Mouse (Mus musculus) gastrocnemius, postnatal 25 days (tissue): ENCODE results near the gene Ehbp1l1. TPM values are rescaled to one million over a fixed set of nuclear protein-coding genes. Genes with fewer than 3 reads are reported as not detected.

ENCODE experiments used
- DNase-seq: peaks from one replicate; pipeline ENCODE4 v3.0.0; 2022
- total RNA-seq, 2 experiments: library from RNA; stranded (reverse); gene quantifications; 1 replicate in 1 of 2; 2 replicates in 1 of 2; pipeline ENCODE4 v1.2.3; 2021

Gene Ehbp1l1
- total RNA-seq, 2 experiments from 2014 or later, result 241 to 266 TPM

DNA sequence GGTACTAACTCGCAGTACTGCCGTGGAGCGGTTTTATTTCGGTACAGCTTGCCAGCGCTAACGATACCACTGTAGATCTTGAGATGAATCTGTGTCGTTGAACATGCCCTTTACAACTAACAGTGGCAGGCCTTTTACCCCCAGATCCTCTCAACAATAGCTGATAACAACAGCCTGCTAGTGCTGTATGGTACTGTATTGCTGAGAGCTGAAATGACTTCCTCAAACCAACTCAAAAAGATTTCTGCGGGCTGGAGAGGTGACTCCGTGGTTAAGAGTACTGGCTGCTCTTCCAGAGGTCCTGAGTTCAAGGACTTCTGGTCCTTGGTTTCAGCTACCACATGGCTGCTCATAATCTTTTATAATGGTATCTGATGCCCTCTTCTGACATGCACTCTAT lies 8.2 kb upstream of the Ehbp1l1 start:
- DNase-seq, result no peak

DNA sequence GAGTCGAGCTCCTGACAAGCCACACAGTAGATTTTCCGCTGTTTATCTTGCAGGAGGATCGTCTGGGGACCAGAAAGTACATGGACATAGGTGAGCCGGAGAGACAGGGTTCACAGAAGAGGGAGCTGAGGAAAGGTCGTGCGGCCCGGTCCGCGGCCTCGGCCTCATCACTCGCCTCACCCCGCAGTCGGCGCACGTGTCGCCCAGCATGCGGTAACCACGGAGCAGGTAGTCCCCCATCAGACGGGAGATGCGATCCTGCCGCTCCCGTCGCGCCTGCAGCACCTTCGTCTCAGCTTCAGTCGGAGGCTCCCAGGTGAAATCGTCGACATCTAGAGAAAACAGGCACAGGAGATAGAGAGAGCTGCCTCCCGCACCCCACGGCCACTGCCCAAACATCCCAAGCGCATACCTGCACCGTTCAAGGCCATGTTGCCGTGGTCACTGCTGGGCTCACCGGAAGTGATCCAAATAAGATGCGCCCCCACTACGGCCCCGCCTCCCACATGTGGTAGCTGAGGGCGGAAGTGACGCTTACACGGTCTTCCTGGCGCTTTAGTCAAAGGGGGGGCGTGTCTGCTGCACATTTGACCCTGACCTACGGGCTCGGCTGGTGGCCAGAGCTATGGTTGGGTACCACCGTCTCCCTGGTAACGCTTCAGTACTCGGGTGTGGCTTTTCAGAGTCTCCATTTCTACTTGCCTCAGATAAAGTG lies 5.3 kb upstream of the Ehbp1l1 start:
- DNase-seq, result peak; percentile 87

DNA sequence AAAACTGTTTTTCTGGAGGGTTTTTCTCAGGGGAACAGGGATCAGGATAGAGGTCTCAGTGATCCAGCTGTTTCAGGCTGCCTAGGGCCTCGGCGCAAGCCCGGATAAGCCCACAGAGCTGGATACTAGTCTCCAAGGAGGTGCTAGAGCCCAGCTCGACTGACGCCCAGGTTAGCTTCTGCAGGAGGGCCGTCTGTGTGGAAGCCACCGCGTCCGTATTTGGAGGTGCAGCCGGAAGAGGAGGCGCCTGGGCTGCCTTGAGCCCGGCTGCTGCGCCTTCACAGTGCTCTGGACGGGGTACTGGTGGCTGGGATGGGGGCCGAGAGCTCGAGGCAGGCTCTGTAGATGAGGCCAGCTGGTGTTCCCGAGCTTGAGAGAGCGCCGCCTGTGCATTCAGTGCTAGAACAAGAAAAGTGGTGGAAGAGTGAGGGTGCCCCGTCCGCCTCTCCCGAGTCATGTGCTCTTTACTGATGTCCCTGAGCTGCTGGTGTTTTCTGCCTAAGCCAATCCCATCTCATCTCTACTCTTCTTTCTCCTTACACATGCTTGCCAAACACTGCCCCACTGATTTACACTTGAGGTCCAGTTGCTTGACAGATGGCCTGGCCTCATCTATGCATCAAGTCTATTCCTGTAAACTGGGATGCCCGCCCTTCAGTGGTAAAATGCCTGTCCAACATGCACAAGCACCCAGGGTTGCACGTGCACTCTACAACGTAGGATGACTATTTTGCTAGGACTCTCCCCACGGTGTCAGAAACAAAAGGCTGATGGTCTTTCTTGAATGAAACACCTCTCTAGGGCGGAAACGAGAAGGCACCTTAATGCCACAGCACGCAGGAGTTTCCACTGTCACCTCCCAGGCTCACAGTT lies 4.4 kb upstream of the Ehbp1l1 start:
- no peak for DNase-seq

DNA sequence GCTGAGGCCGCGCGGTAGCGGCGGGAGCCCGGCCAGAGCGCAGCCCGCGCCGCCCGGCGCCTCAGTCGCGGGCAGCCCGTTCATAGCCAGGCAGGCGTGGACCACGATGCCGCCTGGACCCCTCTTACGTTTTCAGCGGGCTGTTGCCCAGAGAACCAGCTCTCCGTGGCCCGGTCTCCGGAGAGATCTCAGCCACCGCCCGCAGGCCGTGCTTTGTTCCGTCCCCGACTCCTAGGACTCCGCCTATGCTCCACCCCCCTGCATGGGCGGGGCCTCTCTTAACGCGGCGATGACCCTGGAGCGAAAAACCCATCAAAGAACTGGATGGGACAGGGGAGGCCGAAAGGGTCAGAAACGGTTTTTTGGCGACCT lies 3.3 kb upstream of the Ehbp1l1 start, which contains the start of gene Fam89b:
Gene Fam89b, minus strand, starts transcription at position 210 of the 372 bp plus-strand sequence.
- peak; percentile 88 for DNase-seq

DNA sequence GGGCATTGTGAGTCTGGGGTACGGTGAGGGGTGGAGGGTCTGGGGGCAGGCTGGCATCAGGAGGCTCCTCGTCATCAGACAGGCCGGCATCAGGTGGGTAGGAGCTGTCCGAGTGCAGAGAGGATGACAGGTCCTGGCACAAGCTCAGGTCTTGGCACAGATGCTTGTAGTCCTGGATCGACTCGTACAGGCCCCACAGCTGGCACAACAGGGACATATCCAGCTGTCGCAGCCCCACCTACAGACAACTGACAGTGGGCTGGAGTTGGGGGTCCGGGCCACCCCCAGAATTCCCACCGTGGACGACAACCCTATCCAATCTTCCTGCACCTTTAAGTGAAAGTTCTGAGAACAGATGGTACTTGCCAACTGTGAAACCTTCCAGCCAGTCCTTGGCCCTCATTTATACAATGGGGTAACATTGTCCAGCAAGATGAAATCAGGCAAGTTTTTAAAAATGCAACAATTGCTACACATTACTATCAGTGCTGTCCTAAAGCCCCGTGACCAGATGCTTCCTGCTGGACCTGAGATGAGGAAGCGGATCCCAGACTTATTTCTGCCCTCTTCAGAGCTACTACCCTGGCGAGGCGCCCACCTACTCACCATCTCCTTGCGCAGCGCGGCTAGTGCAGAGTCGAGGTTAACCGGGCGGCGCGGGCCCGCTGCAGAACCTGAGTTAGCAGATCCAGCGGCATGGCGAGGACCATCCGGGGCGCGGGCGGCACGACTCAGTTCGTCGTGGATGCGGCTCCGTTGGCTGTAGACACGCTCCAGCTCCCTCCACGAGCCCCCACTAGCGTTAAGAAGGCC lies 2.7 kb upstream of the Ehbp1l1 start:
- peak; percentile 62 for DNase-seq

DNA sequence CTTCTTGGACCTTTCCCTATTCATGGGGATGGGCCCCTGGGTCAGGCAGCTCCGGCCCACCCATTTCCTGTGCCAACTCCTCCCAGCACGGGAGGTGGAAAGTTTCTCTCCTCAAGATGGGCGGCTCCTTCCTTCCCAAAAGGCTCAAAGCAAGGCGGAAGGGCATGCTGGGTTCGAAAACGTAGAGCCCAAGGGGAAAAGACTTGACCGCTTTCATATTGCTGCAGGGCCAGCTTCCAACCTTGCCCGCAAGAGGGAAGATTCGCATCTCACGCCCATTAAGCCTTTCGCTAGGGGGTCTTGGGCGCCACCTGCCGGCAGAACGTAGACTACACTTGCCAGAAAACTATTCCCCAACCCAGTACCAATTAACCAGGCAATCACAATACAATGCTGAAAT lies 1.6 kb upstream of the Ehbp1l1 start:
- peak; percentile 83 for DNase-seq

DNA sequence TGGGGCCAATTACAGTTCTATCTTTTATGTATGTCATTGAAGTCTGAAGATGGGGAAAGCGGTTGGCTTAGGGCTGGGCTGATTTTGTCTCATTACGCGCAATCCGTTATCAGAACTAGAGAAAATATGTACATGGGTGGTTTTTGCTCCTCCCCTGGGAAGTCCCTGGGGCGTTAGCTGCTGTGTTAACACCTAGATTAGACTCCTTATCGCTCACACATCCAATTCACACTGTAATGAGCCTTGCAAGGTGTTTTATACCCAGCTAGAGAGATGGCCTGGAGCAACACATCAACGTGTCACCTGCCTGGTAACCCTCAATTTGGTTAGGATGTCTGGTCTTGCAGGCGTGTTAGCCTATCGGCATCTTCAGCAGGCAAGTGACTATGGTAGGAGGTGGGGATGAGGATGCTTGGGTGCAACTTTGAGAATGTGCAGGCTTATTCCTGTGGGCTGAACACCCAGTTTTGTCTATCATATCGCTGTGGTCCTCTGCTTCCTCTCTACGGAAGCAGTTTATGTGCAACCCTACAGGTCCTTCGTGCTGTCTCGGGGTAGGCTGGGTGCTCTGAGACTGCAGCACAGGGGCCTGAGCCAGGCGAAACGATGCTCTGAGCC lies 953 bp upstream of the Ehbp1l1 start:
- no peak for DNase-seq

DNA sequence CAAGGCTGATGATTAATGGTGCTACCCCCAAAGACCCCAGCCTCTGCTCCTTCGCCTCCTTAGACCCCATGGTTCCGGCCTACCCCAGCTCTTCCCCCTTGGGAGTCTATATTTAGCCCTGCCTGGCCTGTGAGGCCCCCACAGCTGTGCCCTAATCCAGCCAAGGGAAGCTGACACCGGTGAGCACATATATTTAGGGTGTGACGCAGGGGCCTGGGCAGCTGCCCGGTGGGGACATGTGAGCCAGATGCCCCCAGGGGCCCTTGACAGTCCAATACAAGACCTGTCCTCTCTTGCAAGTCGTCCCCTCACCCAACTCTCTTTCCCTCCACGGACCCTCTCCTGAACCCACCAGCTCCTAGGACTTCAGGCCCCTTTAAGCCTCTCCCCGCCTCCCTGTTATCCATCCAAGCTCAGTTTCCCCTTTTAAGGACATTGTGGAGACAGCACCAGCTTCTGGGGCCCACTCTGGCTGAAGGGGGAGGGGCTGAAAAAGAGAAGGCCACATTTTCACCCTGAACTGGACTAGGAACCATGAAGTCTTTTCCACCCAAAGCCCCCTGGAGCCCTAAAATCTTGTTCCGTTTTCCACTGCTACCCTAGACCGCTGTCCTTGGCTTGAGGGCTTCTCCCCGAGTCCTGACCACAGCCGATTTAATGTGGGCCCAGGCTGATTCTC lies 949 bp downstream of the Ehbp1l1 start:
- DNase-seq, result peak; percentile 89

DNA sequence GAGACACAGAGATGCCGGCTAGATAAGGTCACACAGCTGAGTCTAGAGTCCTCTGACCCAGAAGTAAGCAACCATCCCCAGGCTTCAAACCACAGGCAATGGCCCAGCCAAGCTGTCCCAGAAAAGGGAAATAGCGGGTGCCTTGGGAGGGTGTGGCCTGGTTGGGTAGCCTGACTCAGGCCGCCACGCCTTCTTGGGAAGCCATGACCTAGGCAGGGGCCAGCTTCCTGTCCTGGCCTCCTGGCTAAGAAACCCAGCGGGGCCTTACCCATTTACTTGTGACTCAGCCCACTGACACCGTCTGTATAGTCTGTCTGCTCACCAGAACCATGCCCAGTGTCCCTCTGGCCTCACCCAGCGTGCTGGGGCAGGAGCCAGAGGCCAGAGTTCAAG lies 1.6 kb downstream of the Ehbp1l1 start:
- peak; percentile 91 for DNase-seq

DNA sequence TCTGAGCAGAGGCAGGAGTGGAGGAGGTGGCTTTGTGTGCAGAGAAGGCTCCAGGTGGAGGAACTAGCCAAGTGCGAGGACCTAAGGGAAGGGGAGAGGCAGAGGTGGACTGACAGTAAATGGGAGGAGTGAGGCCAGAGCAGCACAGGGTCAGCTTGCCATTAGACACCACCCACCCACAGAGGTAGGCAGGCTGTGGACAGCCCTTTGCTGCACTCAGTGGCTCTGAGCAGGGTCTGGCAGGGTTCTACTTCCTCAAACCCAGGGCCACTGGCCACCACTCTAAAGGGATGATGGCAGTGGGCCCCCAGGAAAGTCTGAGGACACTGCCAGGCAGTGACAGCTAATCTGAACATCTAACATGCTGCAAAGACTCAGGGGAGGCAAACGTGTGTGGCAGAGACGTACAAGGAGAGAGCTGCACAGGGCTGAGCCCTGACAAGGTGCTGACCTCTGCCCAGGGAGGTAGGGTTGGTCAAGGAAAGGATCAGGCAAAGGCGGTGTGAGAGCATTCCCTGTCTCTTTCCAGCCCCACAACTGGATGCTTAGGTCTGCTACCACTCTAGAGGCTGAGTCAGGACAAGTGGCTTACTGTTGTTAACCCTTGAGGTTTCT lies 2.1 kb downstream of the Ehbp1l1 start:
- DNase-seq, result no peak

DNA sequence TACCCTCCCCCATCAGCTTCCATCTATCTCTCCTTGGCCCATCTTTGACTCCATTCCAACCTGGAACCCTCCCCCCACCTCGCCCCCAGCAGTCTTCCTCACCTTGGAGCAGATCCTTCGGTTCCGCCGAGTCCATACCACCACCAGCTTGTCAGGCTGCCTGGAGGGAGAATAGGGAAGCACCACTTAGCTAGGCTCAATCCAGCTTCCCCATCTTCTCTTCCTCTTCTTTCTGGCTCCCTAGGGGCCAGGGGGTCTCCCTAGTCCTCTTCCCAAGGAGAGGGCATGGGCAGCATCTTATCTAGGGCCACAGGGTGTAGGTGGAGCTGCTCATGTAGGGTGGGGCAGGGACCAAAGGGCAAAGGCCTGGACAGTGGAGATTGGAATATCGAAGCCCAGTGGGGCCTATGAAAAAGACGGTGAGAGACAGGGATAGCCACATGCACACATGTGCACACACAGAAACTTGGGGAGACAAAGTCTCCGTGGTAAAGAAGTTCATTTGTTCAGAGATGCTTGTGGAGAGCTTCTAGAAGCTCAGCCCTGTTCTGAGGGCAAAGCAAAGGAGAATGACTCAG lies 3.2 kb downstream of the Ehbp1l1 start:
- DNase-seq, result no peak

DNA sequence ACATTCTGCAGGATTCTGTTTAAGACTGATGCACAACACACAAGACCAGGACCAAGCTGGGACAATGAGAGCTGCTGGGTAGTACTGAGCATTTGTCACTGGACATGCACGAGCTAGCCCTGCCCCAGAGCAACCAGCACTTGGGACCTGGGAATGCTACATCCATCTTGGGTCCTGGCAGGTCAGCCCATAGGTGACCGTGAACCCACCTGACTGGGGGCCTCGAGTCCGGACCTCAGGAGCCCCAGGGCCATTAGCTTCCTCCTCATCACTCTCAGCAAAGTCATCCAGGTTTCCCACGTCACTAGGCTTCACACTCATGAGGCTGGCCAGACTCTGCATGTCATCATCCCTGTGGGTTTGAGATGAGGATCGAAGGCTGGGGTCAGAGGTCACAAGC lies 4.9 kb downstream of the Ehbp1l1 start:
- no peak for DNase-seq

DNA sequence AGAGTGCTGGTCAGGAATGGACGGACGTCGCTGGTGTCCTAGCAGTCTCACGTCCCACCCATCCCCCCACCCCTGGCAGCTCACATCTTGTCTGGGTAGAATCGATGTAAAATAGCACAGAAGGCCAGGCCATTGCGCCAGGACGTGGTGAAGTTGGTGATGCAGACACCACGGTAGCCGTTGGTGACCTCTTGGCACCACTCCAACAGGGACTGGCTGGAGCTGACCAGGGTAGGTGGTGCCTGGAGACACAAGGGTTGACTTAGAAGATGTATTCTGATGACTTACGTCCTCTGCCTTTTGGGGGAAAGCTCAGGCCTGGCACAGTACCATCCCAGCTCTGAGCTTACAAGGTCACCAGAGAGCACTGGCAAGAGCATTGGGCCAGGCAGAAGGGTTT lies 9.2 kb downstream of the Ehbp1l1 start:
- no peak for DNase-seq

DNA sequence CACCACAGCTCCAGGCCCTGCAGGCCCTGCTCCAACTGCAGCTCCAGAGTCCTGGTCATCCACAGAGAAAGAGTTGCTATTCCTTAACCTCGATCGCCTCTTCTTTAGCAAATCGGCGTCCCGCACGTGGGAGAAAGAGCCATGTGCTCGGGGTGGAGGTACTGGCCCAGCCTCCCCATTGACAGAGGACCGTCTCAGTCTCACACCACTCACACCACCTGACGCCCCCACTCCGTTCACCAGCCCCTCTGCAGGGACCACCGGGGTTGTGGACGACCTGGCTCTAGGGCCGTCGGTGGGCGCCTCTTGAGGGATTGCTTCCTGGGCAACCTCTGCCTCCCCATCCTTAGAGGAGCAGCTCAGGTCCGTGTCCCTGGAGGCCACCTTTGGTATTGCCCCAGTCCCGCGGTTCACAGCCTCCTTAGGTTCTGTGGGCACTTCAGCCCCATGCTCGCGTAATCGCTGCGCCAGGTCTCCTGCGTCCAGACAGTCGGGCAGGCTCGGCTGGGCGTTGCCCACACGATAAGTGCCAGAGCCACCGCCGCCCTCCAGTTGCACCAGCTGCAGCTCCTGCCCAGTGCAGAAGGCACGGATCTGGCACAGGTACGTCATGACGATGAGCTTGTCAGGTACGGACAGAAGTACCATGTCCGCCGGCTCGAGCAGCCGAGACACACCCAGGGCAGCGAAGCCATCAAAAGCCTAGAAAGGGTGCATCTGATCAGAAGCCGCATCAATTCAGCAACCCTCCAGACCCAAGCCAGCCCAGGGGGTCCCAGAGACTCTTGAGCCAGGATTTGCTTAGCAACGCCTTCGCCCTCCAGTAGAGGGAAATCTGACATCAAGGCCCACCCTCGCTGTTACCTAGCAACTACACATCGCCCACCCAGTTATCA lies 10.1 kb downstream of the Ehbp1l1 start:
- DNase-seq, result no peak

DNA sequence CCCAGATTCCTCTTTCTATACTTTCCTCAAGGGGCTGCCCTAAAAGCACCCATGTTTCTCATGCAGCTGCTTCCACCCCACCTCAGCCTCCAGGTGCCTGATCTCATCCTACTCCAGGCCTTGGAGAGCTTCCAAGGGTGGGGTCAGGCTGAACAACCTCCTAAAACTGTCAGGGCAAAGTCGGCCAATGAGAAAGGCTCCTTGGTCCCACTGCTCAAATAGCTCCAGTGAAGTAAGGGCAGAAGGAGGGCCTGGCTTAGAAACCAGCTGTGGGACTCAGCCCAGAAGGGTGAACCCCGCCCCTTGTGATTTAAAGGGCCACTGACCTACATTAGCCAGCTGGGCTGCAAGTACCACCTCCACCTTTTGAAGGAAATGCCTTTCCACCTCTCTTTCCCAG lies 12.4 kb downstream of the Ehbp1l1 start:
- DNase-seq, result peak; percentile 85

DNA sequence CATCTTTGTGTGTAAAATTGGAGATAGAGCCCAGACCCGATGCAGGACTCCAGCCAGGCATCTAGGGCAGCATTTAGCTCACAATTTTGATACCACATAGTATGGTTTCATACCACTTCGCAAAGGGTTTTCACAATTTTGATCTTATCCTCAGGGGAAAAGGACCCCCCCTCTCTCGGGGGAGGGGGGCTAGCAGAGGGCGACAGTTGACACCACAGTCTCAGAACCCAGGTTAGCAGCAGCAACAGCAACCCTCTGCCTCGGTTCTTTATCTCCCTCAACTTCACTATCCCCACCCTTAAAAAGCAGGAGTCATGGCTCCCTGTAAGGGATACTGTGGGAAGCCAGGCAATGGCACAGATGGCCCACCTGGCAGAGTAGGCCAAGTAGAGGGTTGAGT lies 12.9 kb downstream of the Ehbp1l1 start:
- no peak for DNase-seq

DNA sequence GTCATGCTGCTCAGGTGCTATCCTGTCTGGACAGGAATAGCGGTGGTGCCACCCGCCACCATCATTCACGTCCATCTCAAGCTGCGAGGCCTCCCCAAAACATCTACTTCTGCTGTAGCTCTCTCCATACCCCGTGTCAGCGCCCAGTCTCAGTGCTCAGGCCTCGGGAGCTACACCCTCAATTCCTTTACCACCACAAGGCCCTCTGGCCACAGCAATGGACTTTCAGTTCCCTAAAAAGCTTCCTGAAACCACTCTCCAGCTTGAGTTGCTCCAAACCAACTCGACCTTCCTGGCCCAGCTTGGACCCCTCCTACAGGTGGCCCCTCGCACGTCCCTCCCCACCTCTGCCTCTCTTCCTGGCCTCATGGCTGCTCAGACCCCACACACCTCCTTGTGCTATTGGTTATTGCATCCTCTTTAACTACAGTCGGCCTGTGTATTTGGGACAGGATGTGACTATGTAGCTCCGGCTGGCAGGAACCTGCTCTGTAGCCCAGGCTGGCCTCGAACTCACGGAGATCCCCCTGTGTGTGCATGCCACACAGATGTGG lies 14.1 kb downstream of the Ehbp1l1 start:
- DNase-seq, result no peak

DNA sequence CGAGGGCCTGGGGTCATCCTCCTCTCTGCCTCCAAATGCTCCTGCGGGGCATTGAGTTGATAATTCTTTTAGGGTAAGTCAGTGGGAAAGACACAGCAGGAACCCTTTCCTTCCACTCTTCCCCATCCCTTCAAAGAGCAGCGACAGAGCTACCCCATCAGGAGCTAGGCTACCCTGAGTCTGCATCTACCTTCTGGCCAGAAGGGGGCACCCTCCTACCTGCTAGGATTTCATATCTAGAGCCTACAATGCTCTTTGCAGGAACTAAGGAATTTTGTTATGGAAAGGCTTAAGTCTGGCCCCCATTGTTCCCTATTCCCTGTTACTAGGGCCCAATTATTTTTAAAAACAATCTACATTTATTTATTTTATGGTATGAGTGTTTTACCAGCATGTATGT lies 14.9 kb downstream of the Ehbp1l1 start:
- no peak for DNase-seq

DNA sequence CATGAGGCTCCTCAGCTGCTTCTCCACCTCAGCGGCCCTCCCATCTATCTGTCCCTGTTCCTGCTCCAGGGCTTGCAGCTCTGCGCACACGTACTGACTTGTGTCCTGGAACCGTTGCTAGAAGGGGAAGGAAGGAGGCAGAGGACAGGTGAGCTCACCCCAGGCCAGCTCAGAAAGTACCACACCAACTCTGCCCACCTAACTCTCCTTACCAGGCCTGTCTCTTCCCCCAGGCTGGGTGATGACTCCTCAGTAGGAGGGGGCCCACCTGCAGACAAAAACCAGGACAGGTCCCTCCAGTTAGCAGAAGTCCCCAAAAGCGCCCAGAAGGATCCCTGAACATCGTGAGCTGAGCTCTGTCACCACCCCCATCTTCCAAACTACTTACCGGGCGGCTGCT lies 15.5 kb downstream of the Ehbp1l1 start:
- no peak for DNase-seq
